Mouse (Mus musculus): ENCODE measurements at regions not wholly inside any gene's neighbourhood (a gene's known extent, or its start where the extent isn't known, plus 50 kb on each side); places are given as distances from the start of the nearest gene placed in this dataset.

DNA sequence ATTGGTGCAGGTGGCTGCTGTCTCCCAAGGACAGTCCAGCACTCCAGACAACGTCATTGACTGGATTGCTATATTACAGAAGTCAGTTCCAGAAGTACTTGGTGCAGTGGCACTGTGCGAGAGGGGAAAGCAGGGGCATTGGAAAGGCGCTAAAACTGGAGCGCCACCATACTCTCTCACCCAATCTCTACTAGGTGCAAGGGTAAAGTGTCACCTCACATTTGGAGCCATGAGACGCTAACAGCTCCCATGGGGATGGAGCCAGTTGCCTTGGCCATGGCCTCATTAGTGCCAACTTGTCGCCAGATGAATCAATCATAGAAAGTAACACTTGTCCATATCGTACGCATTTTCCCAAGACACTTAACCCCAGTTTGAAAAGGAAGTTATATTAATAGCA is 1617.2 kb upstream of the Gulo start:
- no peak for DNase-seq (ENCODE audit: low read depth, low spot score)

DNA sequence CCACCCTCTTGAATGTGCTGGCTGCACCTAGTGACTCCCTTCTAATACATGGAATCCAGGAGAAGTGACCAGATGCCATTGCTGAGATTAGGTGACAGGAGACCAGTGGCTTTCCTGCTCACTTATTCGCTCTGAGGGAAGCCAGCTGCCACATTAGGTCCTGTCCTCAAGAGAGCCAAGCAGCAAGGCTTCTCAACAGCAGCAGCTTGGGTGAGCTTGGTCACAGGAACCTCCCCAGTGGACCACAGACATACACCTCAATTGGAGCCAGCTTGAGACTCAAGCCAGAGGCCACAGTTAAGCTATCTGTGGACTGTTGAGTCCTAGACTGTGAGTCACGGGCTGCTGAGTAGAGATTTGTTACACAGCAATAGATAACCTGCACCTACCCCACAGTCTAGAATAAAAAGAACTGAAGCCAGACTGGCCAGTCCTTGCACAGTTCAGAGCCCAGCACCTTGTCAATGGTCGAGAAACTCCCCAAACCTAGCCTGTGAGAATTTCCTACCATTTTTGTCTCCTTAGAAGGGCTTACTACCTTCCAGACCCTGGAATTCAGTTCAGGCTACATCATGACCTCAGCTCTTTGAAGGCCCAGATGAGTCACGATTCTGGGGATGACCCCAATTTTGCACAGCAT is 1615.0 kb upstream of the Gulo start:
- DNase-seq (ENCODE audit: low read depth, low spot score) = no peak

DNA sequence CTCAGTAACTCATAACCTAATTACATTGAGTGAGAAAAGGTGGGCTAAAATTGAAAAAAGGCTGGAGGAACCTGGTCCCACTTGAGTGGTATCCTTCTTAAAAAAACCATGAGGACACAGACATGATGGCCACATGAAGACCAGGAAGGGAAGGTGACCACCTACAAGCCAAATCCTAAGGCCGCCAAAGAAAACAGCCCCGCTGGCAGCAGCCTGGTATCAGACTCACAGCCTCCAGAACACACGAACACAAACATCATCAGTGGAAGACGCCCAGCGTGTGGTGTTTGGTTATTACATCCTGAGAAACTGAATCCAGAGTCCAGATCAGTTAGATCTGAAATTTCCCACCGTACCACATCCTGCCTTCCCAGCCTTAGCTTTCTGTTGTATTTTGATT is 1613.9 kb upstream of the Gulo start:
- no peak for DNase-seq (ENCODE audit: low read depth, low spot score)

DNA sequence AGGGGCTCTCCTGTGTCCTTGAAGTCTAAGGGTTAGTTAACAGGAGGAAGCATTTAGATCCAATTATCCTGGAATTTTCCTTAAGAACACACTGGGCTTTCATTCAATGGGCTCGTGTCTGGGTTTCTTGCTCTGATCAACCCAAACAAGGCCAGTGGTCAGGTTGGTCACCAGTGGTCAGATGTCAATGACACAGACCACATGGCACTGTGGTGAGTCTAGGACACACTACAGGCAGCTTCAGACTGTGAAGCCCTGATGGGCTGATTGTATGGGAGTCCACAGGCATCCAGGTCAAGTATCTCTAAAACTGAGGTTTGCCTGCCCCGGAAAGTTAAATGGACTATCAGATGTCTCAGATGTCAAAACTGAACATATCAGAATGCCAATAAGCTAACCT is 1612.5 kb upstream of the Gulo start:
- no peak for DNase-seq (ENCODE audit: low read depth, low spot score)

DNA sequence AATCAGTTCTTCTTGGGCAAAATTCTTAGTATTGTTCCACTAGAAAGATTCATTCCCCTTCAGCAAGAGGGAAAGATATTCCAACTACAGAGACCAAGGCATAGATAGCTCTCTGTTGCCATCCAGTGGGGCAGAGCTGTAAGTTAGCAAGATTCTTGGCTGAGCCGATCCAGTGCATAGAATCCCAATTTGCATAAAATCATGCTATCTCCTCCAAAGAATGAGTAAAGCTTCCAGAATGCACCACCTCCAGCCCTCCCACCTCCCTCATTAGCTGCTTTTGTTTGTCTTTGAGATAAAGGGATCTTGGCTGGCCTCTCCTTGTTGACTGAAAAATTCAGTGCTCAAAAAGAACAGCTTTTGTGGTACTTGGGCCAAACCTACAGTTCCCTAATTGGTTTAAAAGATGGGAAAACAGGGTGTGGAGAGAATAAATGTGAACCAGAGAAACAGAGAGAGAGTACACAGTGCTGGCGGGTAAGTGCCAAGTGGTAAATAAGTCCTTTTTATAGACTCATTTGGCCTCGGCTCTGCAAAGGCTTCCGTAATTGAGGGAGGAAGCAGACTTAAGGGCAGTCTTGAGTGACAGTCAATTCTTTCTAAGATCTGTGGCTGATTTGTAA is 1612.0 kb upstream of the Gulo start:
- DNase-seq (ENCODE audit: low read depth, low spot score) = peak; percentile 27

DNA sequence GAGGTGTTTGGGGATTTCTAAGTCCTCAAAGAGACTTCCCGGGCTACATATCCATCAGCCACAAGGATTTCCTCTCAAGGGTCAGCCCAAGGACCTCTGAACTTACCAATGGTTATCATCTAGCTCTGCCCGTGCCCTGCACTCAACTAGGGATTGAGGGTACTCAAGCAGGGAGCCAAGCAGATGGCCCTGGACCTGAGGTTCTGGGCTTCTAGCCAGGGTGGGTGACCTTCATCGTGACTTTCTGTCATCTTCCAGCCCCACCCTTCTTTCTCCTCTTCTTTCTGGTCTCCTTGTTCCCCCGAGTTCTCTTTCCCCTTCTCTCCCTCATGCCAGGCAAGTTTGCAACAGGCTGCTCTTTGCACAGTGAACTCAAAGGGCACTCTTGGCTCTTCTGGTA is 1610.6 kb upstream of the Gulo start:
- DNase-seq (ENCODE audit: low read depth, low spot score) = no peak

DNA sequence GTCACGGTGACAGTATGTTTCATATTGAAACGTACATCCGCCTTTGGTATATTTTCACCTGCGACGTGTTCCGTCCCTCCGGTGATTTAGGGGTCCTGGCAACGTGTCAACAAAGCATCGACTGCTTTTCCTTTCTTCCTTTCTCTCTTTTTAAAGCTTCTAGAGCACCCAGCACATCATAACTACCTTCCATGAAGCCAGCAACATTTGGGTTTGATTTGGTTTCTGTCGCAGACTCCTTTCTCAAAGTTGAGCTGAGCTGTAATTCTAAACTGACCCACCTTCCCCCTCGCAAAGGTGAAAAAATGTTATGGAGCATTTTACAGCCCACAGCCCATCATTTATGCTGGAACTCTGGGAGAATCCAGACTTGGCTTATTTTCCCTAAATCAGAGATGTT is 1605.4 kb upstream of the Gulo start:
- DNase-seq (ENCODE audit: low read depth, low spot score) = no peak

DNA sequence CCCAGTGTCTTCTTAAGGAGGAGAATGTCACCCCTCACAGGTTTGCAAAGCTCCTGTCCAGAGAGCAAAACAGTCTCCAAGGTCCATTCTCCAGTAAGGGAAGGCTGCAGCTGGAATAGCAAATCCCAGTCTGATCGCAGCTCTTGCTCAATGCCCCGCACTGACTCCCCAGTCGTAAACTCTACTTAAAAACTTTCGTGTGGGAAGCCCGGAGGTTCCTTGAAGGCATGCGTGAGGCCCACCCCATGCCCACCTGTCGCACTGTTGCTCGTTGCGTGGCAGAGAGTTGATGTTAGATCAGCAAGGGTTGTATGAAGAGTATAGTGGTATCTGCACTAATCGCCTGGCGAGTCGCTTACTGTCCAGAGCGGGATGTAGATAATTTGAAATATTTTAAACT is 1604.7 kb upstream of the Gulo start:
- no peak for DNase-seq (ENCODE audit: low read depth, low spot score)

DNA sequence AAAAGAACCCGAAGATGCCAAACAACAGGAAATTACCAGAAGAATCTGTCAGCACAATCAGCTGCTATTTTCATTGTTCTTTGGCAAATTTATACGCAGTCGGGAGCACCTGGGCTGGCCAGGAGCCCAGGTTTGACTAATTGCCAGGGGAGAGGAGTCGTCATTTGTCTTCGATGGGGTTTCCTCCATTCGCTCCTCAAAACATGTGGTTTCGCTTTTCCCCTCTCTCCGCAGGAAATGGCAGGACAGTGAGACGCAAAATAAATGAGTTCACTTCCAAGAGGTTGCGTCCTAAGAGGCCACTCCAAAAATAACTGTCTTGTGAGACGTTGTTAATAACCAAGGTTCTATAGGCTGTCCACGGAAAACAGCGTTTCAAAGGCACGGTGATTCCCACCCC is 1604.2 kb upstream of the Gulo start:
- DNase-seq (ENCODE audit: low read depth, low spot score) = no peak

DNA sequence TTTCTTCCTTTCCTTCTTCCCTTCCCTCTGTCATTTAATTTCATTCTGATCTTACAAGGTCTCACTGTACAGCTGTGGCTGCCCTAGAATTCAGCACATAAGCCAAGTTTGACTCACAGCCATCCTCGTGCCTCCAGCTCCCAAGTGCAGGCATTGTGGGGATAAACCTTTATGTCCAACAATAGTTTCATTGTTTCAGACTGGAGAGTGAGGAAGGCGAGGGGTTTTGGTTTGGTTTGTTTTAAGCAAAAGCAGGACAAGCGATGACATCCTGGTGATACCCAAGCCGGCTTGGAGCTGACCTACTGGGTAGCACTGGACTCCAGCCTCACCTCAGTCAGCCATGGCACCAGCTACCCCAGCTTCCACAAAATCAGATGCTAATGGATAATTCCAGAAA is 1603.5 kb upstream of the Gulo start:
- DNase-seq (ENCODE audit: low read depth, low spot score) = no peak

DNA sequence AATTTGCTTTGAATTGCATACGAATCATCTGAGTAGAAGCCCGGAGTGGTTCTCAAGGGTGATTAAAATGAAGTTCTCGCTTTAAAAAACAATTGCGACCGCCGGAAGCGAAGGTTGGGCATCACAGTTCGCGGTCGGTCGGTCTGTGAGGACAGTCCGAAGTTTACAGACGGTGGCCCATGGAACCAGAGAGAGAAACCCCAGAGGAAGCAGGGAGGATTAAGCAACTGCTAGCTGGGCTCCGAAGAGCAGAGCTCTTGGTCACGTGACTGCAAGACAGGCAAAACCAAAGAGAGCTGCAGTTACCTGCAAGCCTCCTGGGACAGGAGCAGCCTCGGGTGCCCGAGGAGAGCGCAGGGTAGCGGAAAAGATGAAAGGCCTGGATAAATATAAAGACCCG is 1599.3 kb upstream of the Gulo start:
- no peak for DNase-seq (ENCODE audit: low read depth, low spot score)

DNA sequence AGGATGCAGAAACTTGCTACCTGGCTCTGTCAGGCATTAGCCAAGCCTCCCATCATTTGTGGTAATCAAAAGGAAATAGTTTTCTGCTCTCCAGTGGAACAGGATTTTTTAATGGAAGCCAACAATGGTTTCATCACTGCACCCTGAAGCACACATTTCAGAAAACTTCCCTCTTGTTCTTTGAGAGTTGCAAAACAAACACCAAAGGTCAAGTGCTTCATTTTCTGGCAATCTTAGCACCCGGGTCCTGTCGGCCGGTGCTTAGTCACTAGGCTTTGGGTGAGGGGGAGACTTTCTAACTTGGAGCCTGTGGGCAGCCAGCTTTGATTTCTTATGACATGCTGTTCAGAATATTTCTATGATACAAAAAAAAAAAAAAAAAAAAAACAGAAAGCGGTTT is 1594.0 kb upstream of the Gulo start:
- DNase-seq (ENCODE audit: low read depth, low spot score) = no peak

DNA sequence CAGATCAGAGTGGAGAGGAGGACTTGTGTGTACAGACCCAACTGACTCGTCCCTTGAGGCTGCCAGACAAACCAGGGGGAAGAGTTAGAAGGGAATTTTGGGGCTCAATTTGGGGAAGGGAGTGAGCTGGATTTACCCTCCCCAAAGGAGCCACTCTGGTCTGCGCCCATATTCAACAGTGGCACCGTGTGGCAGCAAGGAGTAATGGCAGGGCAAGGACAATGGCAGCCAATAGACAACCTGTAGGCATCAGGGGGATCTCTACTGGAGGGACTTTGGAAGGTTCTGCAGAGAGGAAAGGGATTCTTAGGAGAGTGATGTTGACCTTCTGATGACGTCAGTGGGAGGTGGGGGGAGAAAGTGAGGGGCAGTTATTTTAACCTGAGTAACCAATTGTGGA is 1590.7 kb upstream of the Gulo start:
- no peak for DNase-seq (ENCODE audit: low read depth, low spot score)

DNA sequence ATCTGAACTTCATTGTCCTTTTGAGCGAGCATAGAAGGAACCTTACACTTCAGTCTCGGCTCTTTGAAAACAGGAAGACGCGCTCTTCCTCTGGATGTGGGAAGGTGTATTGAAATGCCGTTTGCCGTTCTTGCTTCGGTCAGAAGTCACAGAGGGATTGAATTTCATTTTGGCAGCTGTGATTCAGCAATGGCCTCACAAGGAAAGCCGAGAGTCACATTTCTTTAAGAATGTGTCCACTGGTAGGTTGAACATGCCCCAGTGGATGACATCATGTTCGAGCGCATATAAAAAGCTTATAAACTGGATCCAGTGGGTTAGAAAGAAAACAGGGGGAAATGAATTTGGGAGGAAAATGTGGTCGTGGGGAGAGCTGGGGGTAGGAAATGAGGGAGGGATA is 1579.6 kb upstream of the Gulo start:
- DNase-seq (ENCODE audit: low read depth, low spot score) = no peak

DNA sequence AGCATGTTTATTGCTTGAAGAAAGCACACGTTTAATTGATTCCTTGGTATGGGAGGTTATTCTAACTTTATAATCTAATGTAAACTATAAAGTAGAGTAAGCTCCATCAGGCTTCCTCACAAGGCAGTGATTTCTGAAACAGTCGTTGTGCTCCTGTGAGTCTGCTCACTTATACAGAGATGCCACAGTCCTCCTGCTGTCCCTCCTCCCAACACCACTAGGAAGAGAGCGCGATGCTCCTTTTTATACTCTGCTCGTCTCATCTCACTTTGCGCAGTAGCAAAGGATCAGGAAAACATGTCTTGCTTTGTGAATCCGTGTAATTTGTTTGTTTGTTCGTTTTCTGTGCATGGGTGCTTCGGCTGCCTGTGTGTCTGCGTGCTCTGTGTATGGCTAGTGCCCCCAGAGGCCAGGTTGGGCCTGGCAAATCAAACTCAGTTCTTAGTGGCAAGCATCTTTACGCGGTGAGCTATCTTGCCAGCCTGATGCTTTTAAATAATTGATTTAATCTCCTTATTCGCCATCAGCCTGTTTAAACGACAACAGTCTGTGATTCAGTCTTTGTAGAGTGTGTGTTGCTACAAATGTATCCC is 1575.5 kb upstream of the Gulo start:
- DNase-seq (ENCODE audit: low read depth, low spot score) = no peak

DNA sequence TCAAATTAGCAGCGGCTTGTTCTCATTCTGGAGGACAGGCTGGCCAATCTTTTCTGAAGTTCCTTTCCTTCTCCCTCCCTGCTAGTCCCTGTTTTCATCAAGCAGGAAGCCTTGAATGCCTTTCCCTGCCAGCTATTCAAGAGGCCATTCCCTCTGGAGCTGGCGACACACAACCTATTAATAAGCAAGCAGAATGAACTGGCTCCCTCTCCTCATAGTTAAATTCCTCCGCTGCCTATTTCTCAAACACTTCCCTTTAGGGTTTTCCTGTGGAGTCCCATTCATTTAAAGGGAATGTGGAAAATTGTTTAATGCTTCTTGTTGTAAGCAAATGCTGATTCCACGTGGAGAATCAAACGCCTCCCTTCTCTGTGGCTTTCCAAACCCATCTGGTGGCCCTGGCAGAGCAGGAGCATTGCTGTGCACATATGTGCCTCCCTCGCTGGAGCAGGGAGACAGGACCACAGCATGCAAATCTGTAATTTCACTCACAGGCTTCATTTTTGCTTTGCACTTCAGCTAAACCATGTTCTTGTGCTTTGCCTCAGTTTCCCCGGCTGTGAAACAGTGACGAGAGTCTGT is 1573.3 kb upstream of the Gulo start:
- DNase-seq (ENCODE audit: low read depth, low spot score) = no peak

DNA sequence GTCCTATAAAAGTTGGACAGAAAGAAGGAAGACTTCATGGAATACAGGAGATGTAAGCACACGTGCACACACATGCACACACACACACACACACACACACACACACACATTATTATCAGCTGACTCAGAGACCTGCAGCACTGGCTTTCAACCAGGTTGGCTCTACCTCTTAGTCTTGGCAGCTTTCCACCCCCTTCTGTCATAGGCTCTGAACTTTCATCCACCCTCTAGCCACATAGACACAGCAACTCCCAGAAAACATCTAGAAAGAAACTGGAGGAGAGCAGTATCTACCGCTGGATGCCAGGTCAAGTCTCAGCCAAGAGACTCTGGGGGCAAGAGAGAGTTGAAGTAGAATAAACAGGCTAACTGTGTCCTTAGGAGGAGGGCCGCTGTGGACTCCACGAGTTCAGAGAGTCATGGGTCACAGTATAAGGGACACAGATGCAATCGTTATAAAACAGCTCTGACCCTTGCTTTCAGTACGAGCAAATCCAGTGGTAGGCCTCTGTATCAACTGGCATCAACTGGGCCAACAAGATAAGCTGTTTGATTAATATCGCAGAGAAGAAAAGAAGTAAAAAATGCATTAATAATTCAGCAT is 1565.4 kb upstream of the Gulo start:
- DNase-seq (ENCODE audit: low read depth, low spot score) = no peak

DNA sequence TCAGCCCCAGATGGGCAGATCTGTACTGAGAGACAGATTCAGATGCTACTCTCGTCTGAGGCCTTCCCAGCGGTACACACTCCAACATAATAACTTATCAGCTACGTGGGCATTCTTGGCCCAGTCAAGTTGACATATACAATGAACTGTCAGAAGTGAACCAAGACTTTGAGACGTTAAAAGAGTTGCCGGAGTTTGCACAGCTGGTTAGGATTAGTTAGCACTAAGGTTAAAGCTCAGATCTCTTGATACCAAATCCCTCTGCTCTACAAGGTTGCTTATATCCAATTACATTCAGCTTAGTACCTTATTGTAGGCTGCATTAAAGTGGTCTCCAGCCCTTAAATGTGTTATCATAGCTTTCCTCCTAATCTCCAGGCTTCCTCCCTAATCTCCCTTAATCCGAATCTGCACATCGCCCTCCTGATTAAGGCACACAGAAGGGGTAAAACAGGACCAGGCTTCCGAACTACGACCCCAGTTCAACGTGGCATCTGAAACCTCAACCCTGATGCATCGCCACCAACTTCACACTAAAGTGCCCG is 1564.5 kb upstream of the Gulo start:
- no peak for DNase-seq (ENCODE audit: low read depth, low spot score)

DNA sequence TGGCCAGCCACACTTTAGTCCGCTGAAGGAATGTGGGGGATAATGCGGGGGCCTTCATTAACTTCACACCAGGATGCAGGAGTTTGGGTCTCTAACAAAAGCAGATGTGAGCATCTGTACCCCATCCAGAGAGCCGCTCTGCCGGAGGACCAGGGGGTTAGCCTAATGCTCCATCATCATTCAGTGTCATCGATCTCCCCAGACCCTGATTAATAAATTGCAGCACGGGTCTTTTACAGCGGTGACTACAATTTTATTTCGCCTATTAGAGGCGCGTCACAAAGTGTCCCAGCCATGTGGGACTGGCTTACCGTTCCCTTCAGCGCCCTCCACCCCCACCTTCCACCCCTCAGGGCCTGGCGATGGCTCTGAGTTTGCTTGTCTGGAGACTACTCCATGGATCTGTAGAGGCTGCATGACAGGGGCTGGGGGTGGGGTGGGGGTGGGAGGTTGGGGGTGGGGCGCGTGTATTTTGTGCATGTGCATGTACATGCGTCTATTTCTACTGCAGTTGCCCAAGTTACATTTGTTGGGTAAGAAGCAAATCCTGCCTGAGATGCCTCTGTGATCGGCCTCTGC is 1560.8 kb upstream of the Gulo start:
- no peak for DNase-seq (ENCODE audit: low read depth, low spot score)

DNA sequence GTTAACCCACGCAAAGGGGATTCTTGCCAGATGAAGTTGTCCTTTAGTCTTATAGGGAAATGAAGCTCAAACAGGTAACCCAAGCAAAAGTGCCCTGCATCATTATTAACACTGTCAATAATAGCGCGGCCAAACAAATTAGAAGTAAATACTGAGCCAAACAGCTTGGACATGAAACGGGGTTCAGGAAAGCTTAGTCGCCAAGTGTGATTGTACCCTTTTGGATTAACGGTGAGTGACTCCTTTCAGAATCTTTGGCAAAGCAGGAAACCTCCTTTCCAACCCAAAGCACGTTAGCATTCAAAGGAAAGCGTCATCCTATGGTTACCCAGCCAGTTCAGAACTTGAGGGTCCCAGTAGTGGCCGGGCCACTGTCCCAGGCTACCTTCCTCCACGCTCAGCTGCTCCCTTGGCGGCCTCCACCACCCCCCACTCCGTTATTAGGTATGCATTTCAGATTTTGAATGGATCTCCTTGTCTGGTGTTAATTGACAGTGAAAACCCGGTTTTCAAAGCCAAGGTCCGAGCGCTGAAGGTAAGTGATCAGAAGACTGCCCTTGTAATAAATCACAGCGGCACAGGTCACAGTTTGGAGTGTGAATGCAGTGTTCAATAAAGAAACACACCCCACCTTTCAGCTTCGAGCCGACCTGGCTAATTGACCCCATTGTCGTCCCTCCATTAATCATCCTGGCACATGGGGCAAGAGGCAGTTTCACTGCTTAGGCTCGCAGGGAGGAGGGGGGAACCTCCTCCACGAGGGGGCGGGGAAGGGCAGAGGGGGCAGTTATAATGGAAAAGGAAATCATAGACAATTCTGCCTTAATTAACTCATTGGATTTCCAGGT is 1560.1 kb upstream of the Gulo start:
- no peak for DNase-seq (ENCODE audit: low read depth, low spot score)

DNA sequence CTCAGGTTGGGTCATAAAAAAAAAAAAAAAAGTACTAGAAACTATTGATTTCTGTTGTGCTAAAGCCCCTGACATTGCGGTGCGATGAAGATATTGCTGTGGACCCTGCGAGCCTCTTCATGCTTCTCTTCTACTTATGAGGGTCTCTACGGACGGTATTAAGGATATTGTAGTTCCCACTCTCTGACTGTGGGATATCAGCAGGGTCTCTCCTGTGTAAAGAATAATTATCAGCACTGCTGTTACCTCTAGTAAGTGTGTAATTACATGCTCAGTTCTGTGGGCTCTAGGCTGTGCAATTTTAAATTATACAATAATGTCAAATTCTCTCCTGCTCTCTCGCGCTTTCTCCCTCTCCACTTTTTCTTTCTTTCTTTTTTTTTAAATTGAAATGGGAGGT is 1545.9 kb upstream of the Gulo start:
- DNase-seq (ENCODE audit: low read depth, low spot score) = no peak
